Mouse (Mus musculus) hindbrain, embryonic 13.5 days (tissue): ENCODE results near the gene Sgsm1. TPM values are rescaled to one million over a fixed set of nuclear protein-coding genes. Genes with fewer than 3 reads are reported as not detected.

Experiments
- ATAC-seq: fragments of 200-750 bp; cut with Nextera tagmentation; 2 replicates; pipeline ENCODE4 v1.8.0; 2017; ENCODE audit warnings: moderate TSS enrichment; ENCODE audit not compliant: low FRiP score
- H3K27ac ChIP-seq: fragments of 300-500 bp; sonication (generic); 2 replicates; pipeline ENCODE4 v1.5.1; 2015; ENCODE audit warnings: inconsistent platforms, mild to moderate bottlenecking, moderate library complexity
- H3K27me3 ChIP-seq: fragments of 300-500 bp; sonication (generic); 2 replicates; pipeline ENCODE4 v1.6.1; 2015; ENCODE audit warnings: mild to moderate bottlenecking, inconsistent platforms
- H3K36me3 ChIP-seq: fragments of 300-500 bp; sonication (generic); 2 replicates; pipeline ENCODE4 v1.6.1; 2015; ENCODE audit warnings: mild to moderate bottlenecking, inconsistent platforms
- H3K4me1 ChIP-seq: fragments of 300-500 bp; sonication (generic); replicated peaks from 2 replicates; pipeline ENCODE4 v1.6.1; 2015; ENCODE audit warnings: inconsistent platforms
- H3K4me2 ChIP-seq: fragments of 300-500 bp; sonication (generic); 2 replicates; pipeline ENCODE4 v1.6.1; 2015; ENCODE audit warnings: inconsistent platforms, mild to moderate bottlenecking, moderate library complexity
- H3K4me3 ChIP-seq: fragments of 300-500 bp; sonication (generic); 2 replicates; pipeline ENCODE4 v1.5.1; 2015; ENCODE audit warnings: mild to moderate bottlenecking, inconsistent platforms
- H3K9ac ChIP-seq: fragments of 300-500 bp; sonication (generic); 2 replicates; pipeline ENCODE4 v1.6.1; 2015; ENCODE audit warnings: mild to moderate bottlenecking, inconsistent platforms
- H3K9me3 ChIP-seq: fragments of 300-500 bp; sonication (generic); 2 replicates; pipeline ENCODE4 v1.6.1; 2016; ENCODE audit warnings: inconsistent platforms
- WGBS: fragments of 180-500 bp; shearing (Covaris S2); methylation state at CpG from one replicate; pipeline ENCODE4 v1.1.7; 2015; 5-methylcytosine and 5-hydroxymethylcytosine counted together
- polyA plus RNA-seq: library from polyadenylated mRNA; unstranded; fragments of >200 nt; fragmentation: Nextera tagmentation; extraction: Ambion mirVana; gene quantifications from 2 replicates; pipeline ENCODE4 v1.2.1, GENCODE M21; 2015

Gene Sgsm1
- polyA plus RNA-seq, 1 experiment from 2014 or later, result 14.2 TPM

DNA sequence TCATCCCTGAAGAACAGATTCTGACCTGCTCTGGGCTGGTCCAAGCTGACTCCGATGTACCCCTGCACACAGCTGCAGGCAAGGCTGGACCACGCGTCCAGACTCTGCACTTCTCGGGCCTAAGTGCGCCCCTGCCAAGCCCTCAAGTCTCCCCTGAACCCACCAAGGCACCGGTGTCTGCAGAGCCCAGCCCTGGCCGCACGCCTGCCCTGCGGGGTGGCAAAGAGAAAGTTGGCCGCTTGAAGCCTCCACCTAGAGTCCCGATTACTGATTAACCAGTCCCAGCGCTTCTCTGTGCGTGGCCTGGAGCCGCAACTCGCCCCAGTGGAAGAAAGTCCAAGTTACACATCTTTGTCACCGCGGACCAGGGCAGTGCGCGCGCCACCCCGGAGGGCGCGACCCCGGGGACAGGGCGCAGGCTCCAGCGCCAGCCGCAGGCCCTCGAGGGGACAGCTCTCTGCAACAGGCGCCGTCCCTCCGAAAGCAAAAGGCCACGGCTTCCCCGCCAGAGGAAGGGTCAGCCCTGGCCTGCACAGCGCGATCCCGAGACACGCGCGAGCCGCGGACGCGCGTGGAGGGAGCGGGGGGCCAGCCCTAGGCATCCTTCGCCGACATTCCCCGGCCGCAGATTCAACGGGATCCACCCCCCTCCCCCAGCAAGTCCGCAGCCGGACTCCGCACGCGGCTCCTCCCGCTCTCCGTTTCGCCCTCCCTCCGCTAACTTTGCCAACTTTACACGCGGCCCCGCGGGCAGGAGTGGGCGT lies 90.0 kb downstream of the Sgsm1 start:
- Histone ChIP-seq H3K9me3 (no peaks in the 10 kb centered on the region), H3K4me2 (peak overlapping the region; percentile 86), H3K4me1 (peaks cover 10% of the 10 kb centered on the region), H3K27me3 (peaks cover 21% of the 10 kb centered on the region), H3K9ac (peak overlapping the region; percentile 70), H3K36me3 (no peaks in the 10 kb centered on the region), H3K27ac (no peak overlapping the region), H3K4me3 (peak overlapping the region; percentile 57)
- peak; percentile 49 for ATAC-seq
- 2% methylated on average over 64 of the region's 64 CpGs for WGBS

GRCm38 (mm10) chr5:113219876-113220275 lies 90.7 kb downstream of the Sgsm1 start:
- no peak overlapping the region for H3K4me3 ChIP-seq

DNA sequence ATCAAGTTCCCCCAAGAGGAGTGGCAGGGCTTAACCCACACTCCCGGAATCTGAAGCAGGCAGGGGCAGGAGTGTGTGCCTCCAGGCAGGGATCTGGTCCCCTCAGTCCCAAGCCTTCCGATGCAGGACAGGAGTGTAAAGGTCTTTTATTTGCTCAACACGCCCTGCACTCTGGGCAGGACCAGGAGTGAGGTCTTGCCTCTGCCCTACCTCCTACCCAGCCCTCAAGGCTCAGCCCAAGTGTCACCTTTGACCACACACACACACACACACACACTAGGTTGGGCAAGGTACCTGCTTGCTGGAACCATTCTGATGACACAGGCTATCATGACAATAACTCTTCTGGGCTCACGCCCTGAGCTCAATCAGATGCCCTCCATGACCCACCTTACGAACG lies 91.1 kb downstream of the Sgsm1 start:
- H3K9me3 ChIP-seq, result no peaks in the 10 kb centered on the region
- ATAC-seq, result no peak
- no peak overlapping the region for H3K4me2 ChIP-seq
- H3K27ac ChIP-seq, result no peak overlapping the region
- peaks cover 21% of the 10 kb centered on the region for H3K27me3 ChIP-seq
- H3K4me1 ChIP-seq, result peaks cover 8% of the 10 kb centered on the region
- H3K9ac ChIP-seq, result no peak overlapping the region
- no peak overlapping the region for H3K4me3 ChIP-seq
- H3K36me3 ChIP-seq, result no peaks in the 10 kb centered on the region
- 78% methylated on average over 6 of the region's 6 CpGs for WGBS

More at GRCm38 (mm10) chr5:113219876-113220275, 90.7 kb downstream of the Sgsm1 start:
- Histone ChIP-seq H3K4me1 (peaks cover 8% of the 10 kb centered on the region), H3K9ac (no peak overlapping the region), H3K9me3 (no peaks in the 10 kb centered on the region), H3K4me2 (peak overlapping the region; percentile 86; the same call in 1 of the 2 replicates), H3K36me3 (no peaks in the 10 kb centered on the region), H3K27me3 (peaks cover 21% of the 10 kb centered on the region), H3K27ac (no peak overlapping the region)
- 48% methylated on average over 7 of the region's 7 CpGs for WGBS
- no peak for ATAC-seq

- ATAC-seq, result no peak
- WGBS, result 84% methylated on average over 17 of the region's 17 CpGs
- H3K4me3 ChIP-seq, result no peak overlapping the region
- no peaks in the 10 kb centered on the region for H3K9me3 ChIP-seq
- peaks cover 8% of the 10 kb centered on the region for H3K4me1 ChIP-seq
- no peak overlapping the region for H3K9ac ChIP-seq
- H3K36me3 ChIP-seq, result no peaks in the 10 kb centered on the region
- peaks cover 21% of the 10 kb centered on the region for H3K27me3 ChIP-seq
- H3K27ac ChIP-seq, result no peak overlapping the region
- H3K4me2 ChIP-seq, result no peak overlapping the region
Measured at GRCm38 (mm10) chr5:113218617-113219235, 91.9 kb downstream of the Sgsm1 start.

DNA sequence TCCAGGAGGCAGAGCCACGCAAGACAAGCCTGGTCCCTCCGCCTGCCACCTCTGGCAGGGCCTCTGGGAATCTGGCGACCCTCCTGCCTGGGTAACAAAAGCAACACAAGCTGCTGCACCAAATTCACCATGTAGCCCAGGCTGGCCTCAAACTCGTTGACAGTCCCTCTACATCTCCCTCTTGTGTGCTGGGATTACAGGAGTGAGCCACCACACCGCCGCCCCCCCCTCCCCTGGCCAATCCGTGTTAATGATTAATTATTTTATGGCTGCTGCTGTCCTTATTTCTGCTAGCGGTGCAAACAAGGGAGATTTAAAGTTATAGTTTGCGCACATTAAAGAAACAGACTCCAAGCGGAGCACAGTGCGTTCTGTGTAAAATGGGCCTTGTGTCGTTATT lies 93.5 kb downstream of the Sgsm1 start:
- WGBS, result 77% methylated on average over 12 of the region's 12 CpGs
- no peaks in the 10 kb centered on the region for H3K9me3 ChIP-seq
- H3K36me3 ChIP-seq, result no peaks in the 10 kb centered on the region

GRCm38 (mm10) chr5:113216328-113216960 lies 94.1 kb downstream of the Sgsm1 start:
- H3K9ac ChIP-seq, result peak overlapping the region; percentile 29; the same call in 1 of the 2 replicates
- no peak overlapping the region for H3K27ac ChIP-seq
- peaks cover 8% of the 10 kb centered on the region for H3K4me1 ChIP-seq
- WGBS, result 77% methylated on average over 14 of the region's 14 CpGs
- H3K4me2 ChIP-seq, result no peak overlapping the region
- ATAC-seq, result no peak
- H3K27me3 ChIP-seq, result peaks cover 21% of the 10 kb centered on the region
- no peaks in the 10 kb centered on the region for H3K36me3 ChIP-seq
- H3K4me3 ChIP-seq, result no peak overlapping the region
- H3K9me3 ChIP-seq, result no peaks in the 10 kb centered on the region

More for the DNA sequence above, 93.5 kb downstream of the Sgsm1 start:
- H3K9ac ChIP-seq, result no peak overlapping the region
- ATAC-seq, result no peak
- H3K4me1 ChIP-seq, result peaks cover 8% of the 10 kb centered on the region
- H3K4me2 ChIP-seq, result no peak overlapping the region
- H3K27me3 ChIP-seq, result peaks cover 21% of the 10 kb centered on the region
- H3K4me3 ChIP-seq, result no peak overlapping the region
- no peak overlapping the region for H3K27ac ChIP-seq

DNA sequence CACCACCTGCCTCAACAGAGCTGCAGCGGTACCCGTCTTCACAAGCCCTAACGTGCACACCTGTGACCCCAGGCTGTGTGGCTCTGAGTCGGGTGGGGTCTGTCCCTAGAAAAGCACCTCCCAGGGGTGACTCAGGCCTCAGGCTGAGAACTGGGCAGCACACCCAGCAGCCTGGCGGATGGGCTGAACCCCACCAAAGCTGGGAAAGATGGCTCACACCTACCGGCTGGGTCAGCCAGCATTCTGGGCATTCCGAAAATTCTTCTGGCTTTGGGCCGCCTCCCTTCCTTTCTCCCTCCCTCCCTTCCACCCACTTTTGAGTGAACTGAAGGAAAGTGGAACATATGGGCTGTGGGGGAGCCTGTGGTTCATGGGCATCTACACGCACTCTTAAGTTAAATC lies 95.0 kb downstream of the Sgsm1 start:
- ATAC-seq, result no peak
- H3K36me3 ChIP-seq, result no peaks in the 10 kb centered on the region
- peaks cover 14% of the 10 kb centered on the region for H3K27me3 ChIP-seq
- H3K9me3 ChIP-seq, result no peaks in the 10 kb centered on the region
- 88% methylated on average over 9 of the region's 9 CpGs for WGBS
- no peak overlapping the region for H3K4me2 ChIP-seq
- H3K27ac ChIP-seq, result no peak overlapping the region
- H3K9ac ChIP-seq, result no peak overlapping the region
- H3K4me3 ChIP-seq, result no peak overlapping the region
- peaks cover 8% of the 10 kb centered on the region for H3K4me1 ChIP-seq

GRCm38 (mm10) chr5:113214455-113214854 lies 96.1 kb downstream of the Sgsm1 start:
- Histone ChIP-seq H3K27me3 (peaks cover 3% of the 10 kb centered on the region), H3K9me3 (no peaks in the 10 kb centered on the region), H3K36me3 (no peaks in the 10 kb centered on the region), H3K4me1 (peaks cover 15% of the 10 kb centered on the region), H3K9ac (no peak overlapping the region), H3K4me2 (no peak overlapping the region), H3K4me3 (no peak overlapping the region), H3K27ac (no peak overlapping the region)
- WGBS, result 73% methylated on average over 11 of the region's 11 CpGs
- ATAC-seq, result no peak; the same call in 1 of the 2 replicates

DNA sequence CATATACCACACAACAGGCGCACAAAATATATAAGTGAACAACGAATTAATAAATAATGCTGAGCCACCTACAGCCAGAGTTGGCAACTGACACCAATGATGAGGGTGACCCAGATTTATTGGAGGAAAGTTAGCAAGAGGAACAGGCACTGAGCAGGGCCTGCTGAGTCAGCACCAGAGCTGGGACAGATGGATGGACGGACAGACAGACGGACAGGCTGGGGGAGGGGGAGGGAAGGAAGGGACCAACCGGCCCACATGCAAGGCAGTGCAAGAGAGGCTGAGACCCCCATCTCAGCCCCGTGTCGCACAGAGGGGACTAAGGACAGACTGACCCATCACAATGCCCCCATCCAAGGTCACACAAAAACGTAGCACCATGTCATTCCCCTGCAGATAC lies 96.5 kb downstream of the Sgsm1 start:
- H3K9me3 ChIP-seq, result no peaks in the 10 kb centered on the region
- WGBS, result 92% methylated on average over 8 of the region's 8 CpGs
- no peaks in the 10 kb centered on the region for H3K36me3 ChIP-seq
- H3K4me3 ChIP-seq, result no peak overlapping the region
- no peaks in the 10 kb centered on the region for H3K27me3 ChIP-seq
- H3K27ac ChIP-seq, result no peak overlapping the region
- peaks cover 19% of the 10 kb centered on the region for H3K4me1 ChIP-seq
- no peak overlapping the region for H3K4me2 ChIP-seq
- no peak for ATAC-seq
- no peak overlapping the region for H3K9ac ChIP-seq

DNA sequence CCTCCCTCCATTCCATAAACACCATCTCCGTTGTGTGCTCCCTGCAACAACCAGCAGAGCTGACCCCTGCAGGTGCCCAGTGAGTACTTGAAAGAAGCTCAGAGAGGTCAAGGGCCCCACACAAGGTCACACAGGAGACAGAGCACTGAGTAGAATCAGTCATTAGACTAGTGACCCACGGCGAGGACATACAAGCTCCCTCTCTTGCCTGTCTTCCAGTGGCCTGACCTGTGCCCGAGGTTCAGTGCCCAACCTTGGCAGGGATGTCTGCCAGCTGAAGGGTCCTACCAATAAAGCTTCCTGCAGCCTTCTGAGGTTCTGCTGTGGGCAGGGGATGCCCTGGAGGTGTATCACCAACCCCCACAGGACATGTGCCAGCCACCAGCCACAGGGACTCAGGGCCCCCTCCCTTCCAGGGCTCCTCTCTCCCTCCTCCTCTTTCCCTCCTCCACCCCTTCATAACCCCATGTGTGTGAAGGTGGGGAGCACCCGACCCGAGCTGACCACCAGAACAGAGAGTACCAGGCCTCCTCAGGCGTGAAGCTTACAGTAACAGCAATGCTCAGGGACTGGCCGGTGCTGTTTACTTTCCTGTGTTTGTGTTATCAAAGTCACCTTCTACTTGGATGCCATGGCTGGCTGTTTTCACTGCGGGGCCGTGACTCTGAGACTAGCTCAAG lies 98.3 kb downstream of the Sgsm1 start:
- Histone ChIP-seq H3K4me3 (no peak overlapping the region), H3K4me1 (peaks cover 31% of the 10 kb centered on the region), H3K27me3 (no peaks in the 10 kb centered on the region), H3K27ac (no peak overlapping the region), H3K9ac (no peak overlapping the region), H3K9me3 (no peaks in the 10 kb centered on the region), H3K36me3 (no peaks in the 10 kb centered on the region), H3K4me2 (no peak overlapping the region)
- 80% methylated on average over 10 of the region's 10 CpGs for WGBS
- no peak for ATAC-seq

DNA sequence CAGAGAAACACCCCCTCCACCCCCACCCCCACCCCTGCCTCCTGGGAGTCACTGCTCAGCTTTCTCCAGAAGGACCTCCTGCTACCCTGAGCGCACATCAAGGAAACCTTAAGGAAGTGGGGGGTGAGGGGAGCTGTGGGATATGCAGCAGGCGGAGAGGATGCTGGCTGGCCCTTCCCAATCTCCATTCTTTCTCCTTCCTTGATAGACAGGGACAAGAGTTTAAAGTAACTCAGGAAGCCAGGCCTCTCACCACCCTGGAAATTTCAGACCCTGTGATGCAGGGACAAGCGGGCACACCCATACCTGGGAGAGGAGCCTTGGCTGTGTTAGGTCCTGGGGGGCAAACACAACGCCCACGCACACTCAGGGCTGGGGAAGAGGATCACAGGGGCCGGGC lies 100.3 kb downstream of the Sgsm1 start:
- WGBS, result 84% methylated on average over 6 of the region's 6 CpGs
- Histone ChIP-seq H3K27ac (peak overlapping the region; percentile 80), H3K36me3 (no peaks in the 10 kb centered on the region), H3K4me3 (no peak overlapping the region), H3K9ac (no peak overlapping the region), H3K4me1 (peaks cover 38% of the 10 kb centered on the region), H3K9me3 (no peaks in the 10 kb centered on the region), H3K4me2 (no peak overlapping the region), H3K27me3 (no peaks in the 10 kb centered on the region)
- ATAC-seq, result no peak

GRCm38 (mm10) chr5:113209898-113210297 lies 100.7 kb downstream of the Sgsm1 start:
- 91% methylated on average over 13 of the region's 13 CpGs for WGBS
- H3K4me3 ChIP-seq, result no peak overlapping the region
- H3K4me2 ChIP-seq, result no peak overlapping the region
- H3K4me1 ChIP-seq, result peaks cover 38% of the 10 kb centered on the region
- H3K9ac ChIP-seq, result peak overlapping the region; percentile 46; the same call in 1 of the 2 replicates
- ATAC-seq, result no peak
- H3K27ac ChIP-seq, result peak overlapping the region; percentile 80
- no peaks in the 10 kb centered on the region for H3K27me3 ChIP-seq
- H3K9me3 ChIP-seq, result no peaks in the 10 kb centered on the region
- no peaks in the 10 kb centered on the region for H3K36me3 ChIP-seq
